8 mouse cellular contexts compared by ENCODE assay signal in genomic region chr15:80710257-80710607, GRCm38 (mm10). TPM values are rescaled to one million over a fixed set of nuclear protein-coding genes. Genes with fewer than 3 reads are reported as not detected.
A peak's percentile ranks its signal among the peaks of the same experiment; 100 is the strongest.
DNase-seq lines count a peak whose midpoint lies in the region; ATAC-seq and TF ChIP-seq lines count a peak whose summit lies in the region.

No protein-coding gene starts in this region.

- H3K9me3 ChIP-seq in heart, postnatal 0 days (replicated peaks; ENCODE audit: control insufficient read depth, low read length), result no peaks in the 10 kb centered on the region
- H3K9me3 ChIP-seq in hindbrain, embryonic 14.5 days (ENCODE audit: control insufficient read depth, low read length), result no peaks in the 10 kb centered on the region
- H3K9me3 ChIP-seq in midbrain, embryonic 12.5 days, result no peaks in the 10 kb centered on the region

- 9% methylated on average over 5 of the region's 5 CpGs for WGBS in heart, postnatal 0 days
- WGBS in hindbrain, embryonic 14.5 days, result 10% methylated on average over 5 of the region's 5 CpGs
- 12% methylated on average over 5 of the region's 5 CpGs for WGBS in midbrain, embryonic 12.5 days

- no peak for TF ChIP-seq CTCF in heart, postnatal 0 days (IDR thresholded peaks at IDR 0.05; ENCODE audit: low read depth)
- TF ChIP-seq CTCF in cortical plate, adult 2 months (IDR thresholded peaks at IDR 0.05; ENCODE audit: extremely low read depth, insufficient read depth, low read length), result no peak

- H3K4me3 ChIP-seq in heart, postnatal 0 days (ENCODE audit: low read depth, low read length), result peak overlapping the region; percentile 91
- H3K4me3 ChIP-seq in cortical plate, adult 2 months (ENCODE audit: insufficient read depth, low read length), result peak overlapping the region; percentile 44; the same call in 1 of the 2 replicates
- H3K4me3 ChIP-seq in hindbrain, embryonic 14.5 days (replicated peaks; ENCODE audit: low read length), result peak overlapping the region; percentile 95
- H3K4me3 ChIP-seq in midbrain, embryonic 12.5 days, result peak overlapping the region; percentile 65

- H3K4me2 ChIP-seq in heart, postnatal 0 days (ENCODE audit: low read depth, low read length), result peak overlapping the region; percentile 42
- peak overlapping the region; percentile 85 for H3K4me2 ChIP-seq in hindbrain, embryonic 14.5 days (replicated peaks)
- peak overlapping the region; percentile 48 for H3K4me2 ChIP-seq in midbrain, embryonic 12.5 days (replicated peaks)

- H3K27me3 ChIP-seq in heart, postnatal 0 days (ENCODE audit: control insufficient read depth, insufficient read depth, low read length), result no peaks in the 10 kb centered on the region
- no peaks in the 10 kb centered on the region for H3K27me3 ChIP-seq in hindbrain, embryonic 14.5 days (ENCODE audit: control insufficient read depth, insufficient read depth, low read length)
- H3K27me3 ChIP-seq in midbrain, embryonic 12.5 days, result no peaks in the 10 kb centered on the region

- no peaks in the 10 kb centered on the region for H3K36me3 ChIP-seq in heart, postnatal 0 days (replicated peaks; ENCODE audit: control insufficient read depth, insufficient read depth, low read length)
- no peaks in the 10 kb centered on the region for H3K36me3 ChIP-seq in hindbrain, embryonic 14.5 days (replicated peaks; ENCODE audit: control insufficient read depth, insufficient read depth)
- no peaks in the 10 kb centered on the region for H3K36me3 ChIP-seq in midbrain, embryonic 12.5 days

- no peak for TF ChIP-seq POLR2A in cortical plate, adult 2 months (IDR thresholded peaks at IDR 0.05; ENCODE audit: extremely low read depth, insufficient read depth, low read length)

- no peak overlapping the region for H3K9ac ChIP-seq in heart, postnatal 0 days (replicated peaks; ENCODE audit: low read depth, low read length)
- no peak overlapping the region for H3K9ac ChIP-seq in hindbrain, embryonic 14.5 days
- H3K9ac ChIP-seq in midbrain, embryonic 12.5 days (replicated peaks), result no peak overlapping the region

- peaks cover 20% of the 10 kb centered on the region; the same call in 1 of the 2 replicates for H3K4me1 ChIP-seq in heart, postnatal 0 days (ENCODE audit: control insufficient read depth, insufficient read depth)
- peaks cover 4% of the 10 kb centered on the region for H3K4me1 ChIP-seq in cortical plate, adult 2 months (ENCODE audit: control insufficient read depth, insufficient read depth, low read length)
- H3K4me1 ChIP-seq in hindbrain, embryonic 14.5 days (replicated peaks; ENCODE audit: control insufficient read depth, insufficient read depth, low read length), result peaks cover 26% of the 10 kb centered on the region
- peaks cover 10% of the 10 kb centered on the region for H3K4me1 ChIP-seq in midbrain, embryonic 12.5 days

- TF ChIP-seq EP300 in heart, postnatal 0 days (IDR thresholded peaks at IDR 0.05; ENCODE audit: low read depth), result no peak

- peak overlapping the region; percentile 89 for H3K27ac ChIP-seq in heart, postnatal 0 days (ENCODE audit: low read depth)
- no peak overlapping the region for H3K27ac ChIP-seq in cortical plate, adult 2 months (ENCODE audit: insufficient read depth, low read length)
- peak overlapping the region; percentile 90 for H3K27ac ChIP-seq in hindbrain, embryonic 14.5 days
- H3K27ac ChIP-seq in midbrain, embryonic 12.5 days (replicated peaks), result peak overlapping the region; percentile 92

- DNase-seq in heart, postnatal 0 days (ENCODE audit: low spot score), result no peak
- no peak for DNase-seq in heart, adult 8-10 months (ENCODE audit: low spot score)
- DNase-seq in hindbrain, embryonic 14.5 days (ENCODE audit: low spot score), result no peak
- DNase-seq in urinary bladder, adult 2 months (ENCODE audit: low spot score), result no peak
- DNase-seq in thymus, postnatal 4 days, result no peak
- DNase-seq in left cerebral cortex, postnatal 36 days (ENCODE audit: low spot score in 2 of 2), result no peak

- no peak for ATAC-seq in heart, postnatal 0 days (ENCODE audit: insufficient read depth, low read depth)
- ATAC-seq in hindbrain, embryonic 14.5 days (ENCODE audit: low FRiP score), result no peak
- no peak for ATAC-seq in midbrain, embryonic 12.5 days (ENCODE audit: low FRiP score, low read depth)

- intact Hi-C loops in left cerebral cortex, postnatal 36 days (cut with DNase I), result loop anchor here (10.0 kb wide), 1 partner anchor 155 kb away; no protein-coding TSS in a partner anchor

RNA-seq across cellular contexts. Expression of gene Tnrc6b, which starts 0.9 kb away (rescaled TPM):
- total RNA-seq in heart, postnatal 0 days (2014; rRNA removed; ENCODE audit: low replicate concordance), result 26.4 and 33.5 TPM in 2 replicates
- polyA plus RNA-seq in heart, postnatal 0 days (2015; fragmentation: Nextera tagmentation; extraction: Ambion mirVana), result 15.2 and 16.1 TPM in 2 replicates
- total RNA-seq in heart, adult 8-10 months (2022), result 10 to 100 TPM; 48.4 to 52.2 (median 48.9) TPM
- 20.5 and 44.2 TPM in 2 replicates for polyA plus RNA-seq in cortical plate, adult 2 months (2012; rRNA removed)
- polyA plus RNA-seq in hindbrain, embryonic 14.5 days (2014; fragmentation: Nextera tagmentation; extraction: Ambion mirVana), result 19.0 and 27.9 TPM in 2 replicates
- polyA plus RNA-seq in midbrain, embryonic 12.5 days (2016; fragmentation: Nextera tagmentation; extraction: Ambion mirVana), result 58.9 and 66.6 TPM in 2 replicates
- 7.8 and 12.6 TPM in 2 replicates for polyA plus RNA-seq in urinary bladder, adult 2 months (2012; rRNA removed)
- 100 to 1,000 TPM; 107 to 142 TPM for total RNA-seq in left cerebral cortex, postnatal 36 days (2021)

RNA-seq across cellular contexts. Expression of gene Fam83f, which starts 38.6 kb away (rescaled TPM):
- total RNA-seq in heart, postnatal 0 days (2014; rRNA removed; ENCODE audit: low replicate concordance), result 0.27 and 0.95 TPM in 2 replicates
- 0.12 and 0.14 TPM in 2 replicates for polyA plus RNA-seq in heart, postnatal 0 days (2015; fragmentation: Nextera tagmentation; extraction: Ambion mirVana)
- total RNA-seq in heart, adult 8-10 months (2022), result under 1 TPM in 1 of 4 experiments, not detected in 3; 0.09 TPM
- 0.50 and 0.53 TPM in 2 replicates for polyA plus RNA-seq in cortical plate, adult 2 months (2012; rRNA removed)
- polyA plus RNA-seq in hindbrain, embryonic 14.5 days (2014; fragmentation: Nextera tagmentation; extraction: Ambion mirVana), result 0.07 and 0.20 TPM in 2 replicates
- 0.33 and 0.60 TPM in 2 replicates for polyA plus RNA-seq in midbrain, embryonic 12.5 days (2016; fragmentation: Nextera tagmentation; extraction: Ambion mirVana)
- polyA plus RNA-seq in urinary bladder, adult 2 months (2012; rRNA removed), result 18.5 and 19.9 TPM in 2 replicates
- under 1 TPM; 0.39 TPM for total RNA-seq in left cerebral cortex, postnatal 36 days (2021)

Comparison
In these comparisons a context has a peak if more than half of its experiments do, and no peak if none do; other contexts are left out.
1. H3K4me3 ChIP-seq: peak in every context shown above with its lines; median percentile 95 in hindbrain, embryonic 14.5 days; 91 in heart, postnatal 0 days; 65 in midbrain, embryonic 12.5 days; 44 in cortical plate, adult 2 months.
2. RNA of gene Fam83f, which starts 38.6 kb away (polyA plus RNA-seq): 18.5 to 19.9 TPM in urinary bladder, adult 2 months; 0.33 to 0.60 TPM in midbrain, embryonic 12.5 days, 0.50 to 0.53 TPM in cortical plate, adult 2 months, 0.07 to 0.20 TPM in hindbrain, embryonic 14.5 days and 0.12 to 0.14 TPM in heart, postnatal 0 days; every median in the first group is over 10 times any median in the second.
3. Peak in every context shown above with its lines, with median percentiles within 50 percentile points of each other: H3K4me2 ChIP-seq.